Mouse (Mus musculus) ES-Bruce4 (cell line): Measurements from ENCODE around the gene 1700008O03Rik. TPM values are rescaled to one million over a fixed set of nuclear protein-coding genes. Genes with fewer than 3 reads are reported as not detected.

Experiments
- H3K27ac ChIP-seq: 2 replicates; pipeline ENCODE4 v1.5.1; 2012; ENCODE audit warnings: low read length, inconsistent platforms; ENCODE audit not compliant: insufficient read depth
- H3K27me3 ChIP-seq: 2 replicates; pipeline ENCODE4 v1.6.1; 2012; ENCODE audit warnings: mild to moderate bottlenecking, low read length, inconsistent platforms; ENCODE audit not compliant: control insufficient read depth, poor library complexity, insufficient read depth, severe bottlenecking
- H3K36me3 ChIP-seq: 2 replicates; pipeline ENCODE4 v1.6.1; 2012; ENCODE audit warnings: inconsistent platforms, mild to moderate bottlenecking, low read length, moderate library complexity; ENCODE audit not compliant: control insufficient read depth, poor library complexity, insufficient read depth, severe bottlenecking
- H3K4me1 ChIP-seq: one replicate; pipeline ENCODE4 v1.8.1; 2011; ENCODE audit warnings: low read length; ENCODE audit not compliant: control insufficient read depth, insufficient read depth
- H3K4me3 ChIP-seq: 2 replicates; pipeline ENCODE4 v1.5.1; 2011; ENCODE audit warnings: low read depth, mild to moderate bottlenecking, low read length
- H3K9ac ChIP-seq: 2 replicates; pipeline ENCODE4 v1.6.1; 2012; ENCODE audit warnings: low read depth, mild to moderate bottlenecking, inconsistent platforms; ENCODE audit not compliant: poor library complexity, severe bottlenecking
- H3K9me3 ChIP-seq: replicated peaks from 2 replicates; pipeline ENCODE4 v1.6.1; 2012; ENCODE audit warnings: mild to moderate bottlenecking, low read length, inconsistent platforms; ENCODE audit not compliant: control insufficient read depth, poor library complexity, insufficient read depth, severe bottlenecking
- CTCF ChIP-seq: IDR thresholded peaks from one replicate; pipeline ENCODE4 v1.8.1; 2011; ENCODE audit warnings: low read depth, low read length
- EP300 ChIP-seq: IDR thresholded peaks from 2 replicates; pipeline ENCODE4 v1.6.1; 2011; ENCODE audit warnings: low read depth, low read length; ENCODE audit not compliant: insufficient read depth
- POLR2A ChIP-seq: IDR thresholded peaks from one replicate; pipeline ENCODE4 v1.8.1; 2011; ENCODE audit warnings: low read length; ENCODE audit not compliant: insufficient read depth
- polyA plus RNA-seq: library from polyadenylated mRNA; stranded (reverse); fragments of >200 nt; gene quantifications from 2 replicates; pipeline ENCODE4 v1.2.4, GENCODE M21; 2011; ENCODE audit warnings: low read depth; ENCODE audit not compliant: missing spikeins, insufficient read depth, insufficient read length

The 1700008O03Rik gene
- polyA plus RNA-seq, 1 experiment, result 8.3 TPM

DNA sequence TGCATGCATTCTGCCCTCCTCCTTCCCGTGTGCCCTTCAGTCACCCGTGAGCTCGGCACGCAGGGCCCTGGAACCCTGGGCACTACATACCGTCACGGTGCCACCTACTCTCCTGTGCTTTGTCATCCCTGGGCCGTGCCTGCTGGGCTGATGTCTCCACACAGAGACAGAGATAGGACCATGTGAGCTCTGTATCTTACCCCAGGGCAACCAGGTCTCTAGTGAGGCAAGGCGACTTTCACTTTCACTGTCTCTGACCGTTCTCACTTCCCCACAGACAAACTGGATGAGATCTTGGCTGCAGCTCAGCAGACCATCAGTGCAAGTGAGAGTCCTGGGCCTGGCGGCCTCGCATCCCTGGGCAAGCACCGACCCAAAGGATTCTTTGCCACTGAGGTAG lies 41.0 kb downstream of the 1700008O03Rik start:
- Histone ChIP-seq H3K27me3 (no peaks in the 10 kb centered on the region), H3K9ac (no peak overlapping the region), H3K36me3 (no peaks in the 10 kb centered on the region), H3K9me3 (no peaks in the 10 kb centered on the region), H3K4me1 (no peaks in the 10 kb centered on the region), H3K27ac (no peak overlapping the region), H3K4me3 (no peak overlapping the region)
- TF ChIP-seq POLR2A, result no peak
- TF ChIP-seq EP300, result no peak
- no peak for TF ChIP-seq CTCF

DNA sequence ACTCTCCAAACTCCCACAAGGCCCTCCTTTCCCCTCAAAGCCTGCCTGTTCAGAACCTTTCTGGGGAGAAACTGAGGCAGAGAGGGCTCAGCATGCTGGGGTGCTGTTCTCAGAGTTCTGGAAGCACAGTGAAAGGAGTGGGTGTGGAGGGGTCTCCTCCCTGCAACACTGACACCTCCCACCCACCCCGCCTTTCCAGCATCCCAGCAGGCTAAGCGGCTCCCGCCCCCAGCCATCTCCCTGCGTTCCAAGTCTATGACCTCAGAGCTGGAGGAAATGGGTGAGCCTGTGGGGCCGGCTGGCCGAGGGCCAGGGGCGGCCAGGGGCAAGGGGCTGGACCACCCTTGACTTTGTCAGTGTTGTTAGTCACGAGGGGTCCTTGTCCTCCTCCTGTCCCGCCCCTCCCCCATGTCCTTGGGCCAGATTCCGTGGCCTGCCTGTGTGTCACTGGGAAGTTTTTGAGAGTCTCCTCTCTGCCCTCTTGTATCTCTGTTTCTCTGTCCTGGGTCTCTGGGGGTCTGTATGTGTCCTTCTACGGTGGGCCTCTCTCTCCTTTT lies 42.1 kb downstream of the 1700008O03Rik start:
- H3K27me3 ChIP-seq, result no peaks in the 10 kb centered on the region

DNA sequence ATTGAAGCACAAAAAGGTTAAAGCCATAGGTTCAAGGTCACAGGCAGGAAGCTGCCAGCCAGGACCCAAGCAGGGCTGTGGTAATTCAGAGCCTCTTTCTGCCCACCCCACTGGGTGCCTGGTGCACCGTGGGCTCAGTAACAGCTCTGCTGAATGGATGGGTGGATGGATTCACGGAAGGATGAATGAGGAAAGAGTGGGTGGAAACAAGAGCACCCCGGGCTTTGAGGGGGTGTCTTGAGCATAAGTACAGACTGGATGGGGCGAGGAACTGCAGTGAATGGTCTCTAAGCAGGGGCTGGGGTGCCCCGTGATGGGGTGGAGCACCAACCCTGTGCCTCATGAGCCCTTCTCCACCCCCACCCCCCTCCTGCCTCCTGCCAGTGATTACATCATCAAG lies 43.9 kb downstream of the 1700008O03Rik start:
- no peak for TF ChIP-seq EP300
- TF ChIP-seq POLR2A, result no peak
- no peak for TF ChIP-seq CTCF
- no peaks in the 10 kb centered on the region for H3K27me3 ChIP-seq
- H3K9ac ChIP-seq, result no peak overlapping the region
- no peaks in the 10 kb centered on the region for H3K9me3 ChIP-seq
- H3K4me3 ChIP-seq, result no peak overlapping the region
- H3K36me3 ChIP-seq, result no peaks in the 10 kb centered on the region
- H3K4me1 ChIP-seq, result no peaks in the 10 kb centered on the region
- no peak overlapping the region for H3K27ac ChIP-seq

More for the DNA sequence above, 42.1 kb downstream of the 1700008O03Rik start:
- Histone ChIP-seq H3K27ac (no peak overlapping the region), H3K9ac (peak overlapping the region; percentile 9; the same call in 1 of the 2 replicates), H3K9me3 (no peaks in the 10 kb centered on the region), H3K4me3 (peak overlapping the region; percentile 5), H3K36me3 (no peaks in the 10 kb centered on the region), H3K4me1 (no peaks in the 10 kb centered on the region)
- TF ChIP-seq POLR2A (no peak), EP300 (0 out of 2 replicates have a peak, but pooled peaks have one; percentile 26)

DNA sequence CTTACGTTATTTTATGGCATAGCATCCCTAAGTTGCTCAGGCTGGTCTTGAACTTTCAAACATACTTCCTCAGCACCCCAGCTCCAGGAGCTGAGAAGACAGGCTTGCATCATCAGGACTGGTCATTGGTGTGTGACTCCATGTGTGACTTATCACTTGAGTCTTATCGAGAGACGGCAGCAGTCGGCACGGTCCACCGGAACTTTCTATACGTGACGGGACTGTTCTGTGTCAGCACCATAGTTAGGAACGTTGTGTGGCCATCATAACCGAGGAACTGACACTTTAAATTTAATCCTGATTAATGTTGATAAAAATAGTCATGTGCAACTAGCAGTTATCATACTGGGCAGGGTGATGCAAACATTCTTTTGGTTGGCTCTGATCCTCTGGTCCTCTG lies 44.5 kb downstream of the 1700008O03Rik start:
- H3K9ac ChIP-seq, result no peak overlapping the region
- TF ChIP-seq EP300 (no peak), CTCF (no peak), POLR2A (no peak)
- H3K27ac ChIP-seq, result no peak overlapping the region
- H3K4me3 ChIP-seq, result no peak overlapping the region
- peaks cover 2% of the 10 kb centered on the region; the same call in 1 of the 2 replicates for H3K27me3 ChIP-seq
- H3K4me1 ChIP-seq, result no peaks in the 10 kb centered on the region
- no peaks in the 10 kb centered on the region for H3K36me3 ChIP-seq
- H3K9me3 ChIP-seq, result no peaks in the 10 kb centered on the region

DNA sequence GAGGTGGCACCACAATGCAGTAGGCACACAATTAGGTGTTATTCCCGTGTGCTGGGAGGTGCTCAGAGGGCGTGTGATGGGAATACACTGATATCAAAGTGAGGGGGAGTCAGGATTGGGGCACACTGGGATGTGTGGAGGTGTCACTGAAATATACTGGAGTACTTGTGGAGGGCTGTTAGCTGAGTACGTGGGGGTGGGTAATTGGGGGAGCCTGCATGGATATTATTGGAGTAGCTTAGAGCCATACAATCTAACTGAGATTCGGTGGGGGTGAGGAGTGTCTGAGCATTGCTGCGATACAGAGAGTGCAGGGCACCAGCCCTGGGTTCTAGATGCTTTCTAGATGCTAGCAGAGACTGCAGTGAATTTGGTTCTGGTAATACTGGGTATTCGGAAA lies 45.4 kb downstream of the 1700008O03Rik start:
- Histone ChIP-seq H3K27me3 (peaks cover 4% of the 10 kb centered on the region; the same call in 1 of the 2 replicates), H3K4me1 (no peaks in the 10 kb centered on the region), H3K36me3 (no peaks in the 10 kb centered on the region), H3K9me3 (no peaks in the 10 kb centered on the region), H3K27ac (no peak overlapping the region), H3K9ac (no peak overlapping the region), H3K4me3 (no peak overlapping the region)
- no peak for TF ChIP-seq CTCF
- no peak for TF ChIP-seq EP300
- no peak for TF ChIP-seq POLR2A

DNA sequence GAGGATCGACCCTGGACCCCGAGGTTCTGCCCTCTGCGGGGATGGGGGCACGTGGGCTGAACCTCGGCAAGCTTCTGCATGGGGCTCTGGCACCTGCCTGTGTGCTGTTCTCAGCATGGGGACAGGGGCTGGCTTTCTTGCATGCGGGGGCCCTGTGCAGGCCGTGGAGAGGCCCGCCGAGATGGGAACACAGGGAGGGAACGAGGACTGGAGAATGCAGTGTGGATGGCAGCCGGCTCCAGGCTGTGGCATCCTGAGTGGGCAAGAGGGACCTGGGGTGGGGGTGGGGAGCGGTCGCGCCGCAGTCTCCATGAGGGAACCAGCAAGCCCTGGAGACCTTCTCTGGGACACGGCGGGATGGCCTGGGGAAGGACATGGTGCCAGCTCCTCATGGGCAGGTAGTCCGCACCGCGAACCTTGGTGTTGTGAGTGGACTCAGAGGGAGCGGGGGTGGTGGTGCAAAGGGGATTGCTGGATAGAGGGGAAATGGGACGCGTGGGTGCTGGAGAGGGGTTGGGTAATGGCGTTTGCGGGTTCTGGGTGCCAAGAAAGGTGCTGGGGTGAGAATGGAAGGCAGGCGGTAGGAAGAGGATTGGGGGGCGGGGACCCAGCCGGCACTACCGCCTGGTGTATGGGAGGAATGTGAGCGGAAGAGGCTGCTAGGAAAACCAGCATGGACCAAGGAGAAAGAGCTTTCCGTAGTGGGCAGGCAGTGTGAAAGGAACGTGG lies 48.3 kb downstream of the 1700008O03Rik start:
- H3K36me3 ChIP-seq, result no peaks in the 10 kb centered on the region
- H3K27ac ChIP-seq, result no peak overlapping the region
- no peaks in the 10 kb centered on the region for H3K4me1 ChIP-seq
- H3K27me3 ChIP-seq, result peaks cover 4% of the 10 kb centered on the region; the same call in 1 of the 2 replicates
- no peaks in the 10 kb centered on the region for H3K9me3 ChIP-seq
- H3K4me3 ChIP-seq, result peak overlapping the region; percentile 30
- no peak for TF ChIP-seq CTCF
- TF ChIP-seq POLR2A, result no peak
- TF ChIP-seq EP300, result no peak
- H3K9ac ChIP-seq, result no peak overlapping the region
